Mouse (Mus musculus) megakaryocyte, embryonic 14.5 days (primary cell): Measurements from ENCODE around the gene Suclg2.

ENCODE experiments used
- FLI1 ChIP-seq: IDR thresholded peaks from 2 replicates; pipeline ENCODE4 v1.6.1; 2012; ENCODE audit warnings: low read length, inconsistent platforms, mixed read lengths
- GATA1 ChIP-seq: IDR thresholded peaks from 3 replicates; pipeline ENCODE4 v1.6.1; 2012; ENCODE audit warnings: mixed read lengths, low read length, inconsistent platforms, borderline replicate concordance

GRCm38 (mm10) chr6:95592396-95592795 is 126.2 kb downstream of the Suclg2 start:
- no peak for TF ChIP-seq GATA1
- no peak for TF ChIP-seq FLI1
